Mouse (Mus musculus) layer of hippocampus, postnatal 14 days (tissue): Measurements from ENCODE around the gene Rcor2. TPM values are rescaled to one million over a fixed set of nuclear protein-coding genes. Genes with fewer than 3 reads are reported as not detected.

Experiments
- DNase-seq, 2 experiments: peaks; one replicate each; pipeline ENCODE4 v3.0.0; 2021 to 2022; ENCODE audit warnings: low spot score in 2 of 2, mixed read lengths in 1 of 2
- total RNA-seq, 2 experiments: library from RNA; stranded (reverse); gene quantifications; 2 replicates each; pipeline ENCODE4 v1.2.3; 2021

Gene Rcor2
- total RNA-seq, 2 experiments from 2014 or later: 20.2 to 23.2 TPM

GRCm38 (mm10) chr19:7314976-7315586 lies 48.0 kb downstream of the Rcor2 start:
- DNase-seq: peak in 1 of 2 experiments; percentile 65

- DNase-seq: no peak
These were observed 48.5 kb downstream of the Rcor2 start for GRCm38 (mm10) chr19:7315587-7315984.

GRCm38 (mm10) chr19:7316822-7317221 lies 49.7 kb downstream of the Rcor2 start:
- DNase-seq: no peak

- no peak for DNase-seq
These were observed 50.6 kb downstream of the Rcor2 start for GRCm38 (mm10) chr19:7317716-7318115.

GRCm38 (mm10) chr19:7320181-7320580 lies 53.1 kb downstream of the Rcor2 start:
- no peak for DNase-seq

- DNase-seq: no peak
These were observed 54.3 kb downstream of the Rcor2 start for GRCm38 (mm10) chr19:7321391-7321790.

Other genes with a start within 250 kb of the Rcor2 start
- gene Fermt3, start 247.9 kb upstream of the Rcor2 start, total RNA-seq: 1 to 10 TPM; 3.6 to 5.4 TPM
- 100 to 1,000 TPM; 136 to 159 TPM for gene Stip1, start 227.4 kb upstream of the Rcor2 start, total RNA-seq
- 10 to 100 TPM; 10.3 to 11.6 TPM for gene Macrod1, start 210.5 kb upstream of the Rcor2 start, total RNA-seq
- 10 to 100 TPM; 21.8 to 22.6 TPM for gene Flrt1, start 161.6 kb upstream of the Rcor2 start, total RNA-seq
- 100 to 1,000 TPM; 278 to 289 TPM for gene Otub1, start 61.0 kb upstream of the Rcor2 start, total RNA-seq
- 100 to 1,000 TPM; 973 to 982 TPM for gene Cox8a, start 49.7 kb upstream of the Rcor2 start, total RNA-seq
- gene Naa40, start 26.1 kb upstream of the Rcor2 start, total RNA-seq: 10 to 100 TPM; 32.1 to 35.0 TPM
- gene Mark2, start 74.5 kb downstream of the Rcor2 start, total RNA-seq: 100 to 1,000 TPM in 1 of 2 experiments, 10 to 100 TPM in 1; 95.9 to 110 TPM
- 10 to 100 TPM; 32.8 to 33.9 TPM for gene Spindoc, start 115.7 kb downstream of the Rcor2 start, total RNA-seq
- 10 to 100 TPM; 57.8 to 64.3 TPM for gene 2700081O15Rik, start 150.3 kb downstream of the Rcor2 start, total RNA-seq
- 100 to 1,000 TPM; 850 to 871 TPM for gene Rtn3, start 216.0 kb downstream of the Rcor2 start, total RNA-seq
- gene Atl3, start 226.7 kb downstream of the Rcor2 start, total RNA-seq: 10 to 100 TPM; 20.8 to 20.9 TPM